Mouse (Mus musculus): ENCODE data around the gene Akap13.
"Not testable (repeated sequence)": the region's sequence is repeated elsewhere in the genome, so short reads cannot be mapped to it uniquely, and the experiment has no call there.

Gene Akap13

DNA sequence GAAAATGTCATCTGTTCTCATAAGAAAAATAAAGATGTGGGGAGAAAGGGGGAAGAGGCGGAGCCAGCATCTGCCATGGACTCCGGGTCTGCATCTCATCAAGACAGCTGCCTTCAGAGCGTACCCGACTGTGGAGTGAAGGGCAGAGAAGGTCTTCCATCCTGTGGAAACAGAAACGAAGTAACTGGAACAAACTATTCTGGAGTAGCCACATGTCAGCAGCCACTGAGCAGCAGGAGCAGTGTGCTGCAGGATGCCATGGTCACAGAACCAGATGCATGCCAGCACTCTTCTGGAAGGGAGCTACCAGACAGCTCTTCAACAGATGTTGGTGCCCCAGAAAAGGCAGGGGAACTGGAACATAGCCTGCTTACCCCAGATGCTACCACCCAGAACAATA is 153.4 kb downstream of the Akap13 start:
- DNase-seq, result peak; percentile 50

GRCm38 (mm10) chr7:75609456-75610262 is 154.3 kb downstream of the Akap13 start:
- peak; percentile 73 for DNase-seq

DNA sequence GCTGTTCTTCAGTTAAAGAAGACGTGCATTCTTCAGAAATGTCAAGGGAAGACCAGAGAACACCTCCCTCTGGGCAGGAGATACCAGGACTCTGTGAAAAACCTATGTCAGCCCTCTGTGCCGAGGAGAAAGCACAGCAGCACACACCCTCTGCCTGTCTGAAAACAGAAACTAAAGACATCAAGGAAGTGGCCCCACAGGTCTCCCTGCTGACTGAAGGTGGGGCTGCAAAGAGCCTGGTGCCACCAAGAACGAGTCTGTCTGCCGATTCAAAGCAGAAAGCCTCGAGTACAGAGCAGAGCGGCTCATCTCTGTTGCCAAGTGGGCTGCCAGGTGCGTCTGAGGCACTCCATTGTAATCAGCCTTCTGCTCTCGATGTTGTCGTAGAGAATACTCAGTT is 155.1 kb downstream of the Akap13 start:
- peak; percentile 80 for DNase-seq

DNA sequence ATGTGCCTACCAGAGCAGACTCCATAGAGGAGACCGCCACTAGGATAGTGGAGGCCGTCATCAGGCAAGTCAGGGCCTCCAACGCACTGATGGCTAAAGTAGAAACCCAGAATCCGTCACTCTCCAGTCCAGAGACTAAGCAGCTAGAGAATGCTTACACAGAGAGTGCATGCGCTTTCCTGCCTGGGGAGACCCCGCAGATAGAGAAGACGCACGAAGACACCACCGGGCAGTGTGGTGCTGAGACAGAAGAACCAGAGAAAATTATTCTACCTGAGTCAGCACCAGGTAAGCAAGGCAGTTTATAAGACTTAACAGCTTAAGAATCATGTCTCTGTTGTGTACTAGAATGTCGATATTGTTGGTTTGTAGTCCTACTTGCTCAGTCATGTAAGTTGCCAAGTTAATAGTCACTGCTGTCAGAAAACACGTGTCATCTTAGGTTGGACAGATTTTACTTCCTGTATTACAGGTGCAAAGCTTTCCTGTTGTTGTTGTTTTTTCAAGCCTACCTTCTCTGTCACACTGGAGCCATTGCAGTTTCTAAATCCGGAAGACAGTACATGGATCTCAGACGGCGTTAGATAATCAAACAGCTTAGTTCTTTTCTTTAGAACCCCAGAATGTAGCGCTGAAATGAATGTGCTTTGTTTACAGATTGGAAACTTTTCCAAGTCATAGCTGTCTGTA is 156.1 kb downstream of the Akap13 start:
- no peak for DNase-seq

GRCm38 (mm10) chr7:75612000-75612682 is 156.8 kb downstream of the Akap13 start:
- peak; percentile 60 for DNase-seq

- DNase-seq, result no peak
Observed at GRCm38 (mm10) chr7:75612683-75613053, 157.3 kb downstream of the Akap13 start.

DNA sequence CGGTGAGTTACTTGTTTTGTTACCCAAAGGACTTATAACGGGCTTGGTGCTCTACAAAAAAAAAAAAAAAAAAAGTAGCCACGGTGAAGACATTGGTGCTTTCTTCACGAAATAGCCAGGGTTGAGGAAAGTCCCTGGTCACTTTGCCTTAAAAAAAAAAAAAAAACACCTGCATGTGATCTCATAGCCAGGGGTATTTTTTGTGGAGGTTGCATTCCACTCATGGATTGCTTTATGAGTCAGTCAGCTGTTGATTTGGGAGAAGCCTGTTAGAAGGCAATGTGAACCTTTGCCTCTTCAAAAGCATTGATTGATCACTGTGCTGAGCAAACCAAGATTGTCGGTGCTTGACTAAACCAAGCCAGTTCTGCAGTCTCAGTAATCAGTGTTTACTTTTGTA is 157.9 kb downstream of the Akap13 start:
- DNase-seq, result no peak

DNA sequence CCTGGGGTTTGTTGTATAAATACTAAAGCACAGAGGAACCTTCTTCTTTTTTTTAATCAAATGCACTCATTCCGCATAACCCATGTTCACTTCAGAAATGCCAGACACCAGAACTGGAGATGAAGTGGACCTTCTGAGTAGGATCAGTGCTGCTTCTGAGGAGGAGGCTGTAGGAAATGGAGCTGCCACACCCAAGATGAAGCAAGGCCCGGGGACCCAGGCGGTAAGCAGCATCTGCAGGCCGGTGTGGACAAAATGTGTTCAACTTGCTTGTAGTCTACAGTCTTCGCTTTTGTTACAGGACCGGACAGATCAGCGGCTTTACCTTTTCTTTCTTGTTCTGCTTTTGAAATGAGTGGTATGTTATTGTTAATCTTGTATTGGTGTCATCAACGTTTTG is 159.5 kb downstream of the Akap13 start:
- DNase-seq, result no peak

DNA sequence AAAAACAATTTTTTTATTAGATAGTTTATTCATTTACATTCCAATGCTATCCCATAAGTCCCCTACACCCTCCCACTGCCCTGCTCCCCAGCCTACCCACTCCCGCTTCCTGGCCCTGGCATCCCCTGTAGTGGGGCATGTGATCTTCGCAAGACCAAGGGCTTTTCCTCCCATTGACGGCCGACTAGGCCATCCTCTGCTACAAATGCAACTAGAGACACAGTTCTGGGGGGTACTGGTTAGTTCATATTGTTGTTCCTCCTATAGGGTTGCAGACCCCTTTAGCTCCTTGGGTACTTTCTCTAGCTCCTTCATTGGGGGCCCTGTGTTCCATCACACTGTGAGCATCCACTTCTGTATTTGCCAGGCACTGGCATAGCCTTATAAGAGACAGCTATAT is 161.9 kb downstream of the Akap13 start:
- not testable (repeated sequence) for DNase-seq

GRCm38 (mm10) chr7:75618699-75619098 is 163.4 kb downstream of the Akap13 start:
- no peak for DNase-seq

- DNase-seq, result no peak
Observed at GRCm38 (mm10) chr7:75619875-75620274, 164.5 kb downstream of the Akap13 start.

DNA sequence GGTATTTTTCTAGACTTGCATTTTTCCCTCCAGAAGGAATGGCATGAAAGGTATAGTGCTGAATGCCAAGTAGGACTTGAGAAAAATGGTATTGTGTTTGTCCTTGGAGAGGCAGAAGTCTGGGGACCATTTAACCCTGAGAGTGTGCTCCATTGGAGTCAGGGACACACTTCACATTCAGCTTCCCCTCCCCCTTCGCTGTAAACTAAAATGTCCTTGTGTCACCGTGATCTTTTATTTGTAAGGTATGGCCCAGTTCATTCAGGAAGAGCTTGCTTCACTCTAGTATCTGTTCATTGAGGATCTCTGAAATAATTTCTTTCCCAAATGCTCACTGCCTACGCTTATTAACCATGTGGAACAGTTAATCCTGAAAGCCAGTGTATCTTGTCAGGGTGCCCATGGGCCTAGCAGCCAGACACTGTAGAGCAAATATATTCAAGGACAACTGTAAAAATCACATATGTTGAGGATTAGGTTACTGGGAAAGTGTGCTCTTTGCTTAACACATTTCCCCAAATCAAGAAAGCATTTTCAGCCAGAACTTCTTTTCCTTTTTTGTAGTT is 165.1 kb downstream of the Akap13 start:
- no peak for DNase-seq

DNA sequence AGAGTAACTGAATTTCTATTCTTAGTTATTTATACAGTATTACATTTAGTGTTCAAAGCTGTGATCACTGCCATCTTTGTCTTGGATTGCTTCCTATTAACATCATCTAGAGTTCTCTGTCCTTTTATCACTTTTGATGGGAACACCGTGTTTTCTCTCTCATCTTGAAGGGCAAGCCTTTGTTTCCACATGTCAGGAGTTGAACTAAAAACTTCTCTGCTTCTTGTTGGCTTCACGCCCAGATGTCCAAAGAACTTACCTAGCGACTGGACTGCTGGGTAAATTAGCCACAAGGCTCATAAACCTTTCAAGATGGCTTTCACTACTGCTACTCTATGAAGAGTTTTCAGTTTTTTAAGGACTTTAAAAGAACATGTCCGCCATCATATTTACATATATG is 165.6 kb downstream of the Akap13 start:
- no peak for DNase-seq

GRCm38 (mm10) chr7:75627831-75628230 is 172.5 kb downstream of the Akap13 start:
- no peak for DNase-seq

GRCm38 (mm10) chr7:75629669-75630068 is 174.3 kb downstream of the Akap13 start:
- DNase-seq, result no peak

DNA sequence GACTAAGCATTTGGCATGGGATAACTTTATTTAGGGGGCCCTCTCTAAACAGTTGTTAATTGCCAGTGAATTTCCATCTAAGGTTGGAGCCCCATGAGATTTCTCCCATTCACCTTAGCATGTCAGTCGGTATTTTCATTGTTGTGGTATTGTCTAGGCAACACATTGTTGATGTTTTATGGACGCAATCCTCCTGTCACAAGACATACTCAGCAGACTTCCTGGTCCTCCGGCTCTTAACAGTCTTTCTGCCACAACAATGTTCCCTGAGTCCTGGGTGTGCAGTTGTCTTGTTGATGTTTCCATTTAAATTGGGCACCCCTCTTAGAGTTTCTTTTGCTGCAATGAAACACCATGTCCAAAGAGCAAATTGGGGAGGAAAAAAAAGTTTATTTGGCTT is 177.6 kb downstream of the Akap13 start:
- DNase-seq, result no peak

DNA sequence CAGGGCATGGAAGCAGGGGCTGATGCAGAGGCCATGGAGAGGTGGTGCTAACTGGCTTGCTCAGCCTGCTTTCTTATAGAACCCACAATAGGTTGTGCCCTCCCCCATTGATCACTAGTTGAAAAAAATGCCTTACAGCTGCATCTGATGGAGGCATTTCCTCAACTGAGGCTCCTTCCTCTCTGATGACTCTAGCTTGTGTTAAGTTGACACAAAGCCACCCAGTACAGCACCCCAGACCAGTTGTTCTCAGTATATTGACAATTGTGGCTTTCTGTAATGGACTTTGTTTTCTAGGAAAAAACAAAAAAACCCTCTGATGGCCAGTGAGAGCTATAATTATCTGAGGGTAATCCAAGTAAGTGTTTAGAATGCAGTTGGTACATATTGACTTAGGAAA is 178.1 kb downstream of the Akap13 start:
- DNase-seq, result no peak

GRCm38 (mm10) chr7:75633807-75634526 is 178.6 kb downstream of the Akap13 start:
- no peak for DNase-seq

DNA sequence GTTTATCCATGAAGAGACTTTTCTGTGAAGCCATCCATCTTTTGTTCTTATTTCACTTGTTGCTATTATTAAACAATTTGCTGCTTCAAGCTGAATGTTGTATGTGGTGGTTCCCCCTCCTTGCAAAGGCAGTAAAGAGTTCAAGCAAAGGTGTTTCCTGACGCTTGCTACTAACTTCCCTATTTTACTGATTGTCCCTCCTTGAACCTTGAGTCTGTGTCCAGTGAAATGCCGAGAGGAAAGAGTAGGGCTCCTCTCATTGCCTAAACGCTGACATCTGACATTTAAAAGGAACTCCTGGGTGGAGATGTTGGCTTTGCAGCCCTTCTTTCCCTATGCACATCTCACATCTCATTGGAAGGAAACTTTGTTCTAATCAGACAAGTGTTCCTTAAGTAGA is 183.4 kb downstream of the Akap13 start:
- no peak for DNase-seq

GRCm38 (mm10) chr7:75639541-75639940 is 184.2 kb downstream of the Akap13 start:
- DNase-seq, result peak; percentile 85

DNA sequence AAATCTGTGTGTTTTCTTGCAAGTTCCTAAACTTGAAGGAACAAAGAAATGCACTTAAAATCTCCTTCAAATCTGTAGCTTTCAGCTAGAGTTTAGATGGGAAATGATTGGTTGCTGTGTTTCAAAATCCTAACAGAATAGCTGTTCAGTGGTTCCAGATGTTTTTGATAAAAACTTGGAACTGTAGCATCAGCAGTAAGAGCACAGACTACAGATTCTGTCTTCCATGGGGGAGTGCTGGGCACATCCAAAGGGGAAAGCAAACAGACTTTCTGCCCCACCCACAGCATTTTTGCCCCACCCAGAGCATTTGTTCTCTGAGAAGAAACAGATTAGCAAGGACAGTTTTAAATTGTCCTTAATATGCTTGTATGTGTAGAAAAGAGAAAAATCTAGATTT is 184.7 kb downstream of the Akap13 start:
- no peak for DNase-seq

- DNase-seq, result no peak
Observed at GRCm38 (mm10) chr7:75640671-75641070, 185.3 kb downstream of the Akap13 start.
